Mouse (Mus musculus) limb, embryonic 15.5 days (tissue): ENCODE measurements around the gene Gpld1. TPM values are rescaled to one million over a fixed set of nuclear protein-coding genes. Genes with fewer than 3 reads are reported as not detected.

Source experiments
- ATAC-seq: fragments of 200-750 bp; cut with Nextera tagmentation; 2 replicates; pipeline ENCODE4 v1.8.0; 2017; ENCODE audit warnings: low read depth, moderate TSS enrichment; ENCODE audit not compliant: insufficient number of reproducible peaks, low FRiP score, low TSS enrichment
- H3K27ac ChIP-seq: fragments of 300-500 bp; sonication (generic); 2 replicates; pipeline ENCODE4 v1.5.1; 2015; ENCODE audit warnings: moderate library complexity, mild to moderate bottlenecking, inconsistent platforms
- H3K27me3 ChIP-seq: fragments of 300-500 bp; sonication (generic); 2 replicates; pipeline ENCODE4 v1.6.1; 2015; ENCODE audit warnings: inconsistent platforms
- H3K36me3 ChIP-seq: fragments of 300-500 bp; sonication (generic); 2 replicates; pipeline ENCODE4 v1.6.1; 2015; ENCODE audit warnings: inconsistent platforms
- H3K4me1 ChIP-seq: fragments of 300-500 bp; sonication (generic); 2 replicates; pipeline ENCODE4 v1.6.1; 2015; ENCODE audit warnings: inconsistent platforms
- H3K4me2 ChIP-seq: fragments of 300-500 bp; sonication (generic); 2 replicates; pipeline ENCODE4 v1.6.1; 2015; ENCODE audit warnings: mild to moderate bottlenecking, inconsistent platforms
- H3K4me3 ChIP-seq: fragments of 300-500 bp; sonication (generic); 2 replicates; pipeline ENCODE4 v1.5.1; 2015; ENCODE audit warnings: mild to moderate bottlenecking, inconsistent platforms
- H3K9ac ChIP-seq: fragments of 300-500 bp; sonication (generic); 2 replicates; pipeline ENCODE4 v1.6.1; 2015; ENCODE audit warnings: inconsistent platforms
- H3K9me3 ChIP-seq: fragments of 300-500 bp; sonication (generic); 2 replicates; pipeline ENCODE4 v1.6.1; 2016; ENCODE audit warnings: inconsistent platforms
- WGBS: fragments of 180-500 bp; shearing (Covaris S2); methylation state at CpG from one replicate; pipeline ENCODE4 v1.1.7; 2015; 5-methylcytosine and 5-hydroxymethylcytosine counted together
- polyA plus RNA-seq: library from polyadenylated mRNA; unstranded; fragments of >200 nt; fragmentation: Nextera tagmentation; extraction: Ambion mirVana; gene quantifications from 2 replicates; pipeline ENCODE4 v1.2.1, GENCODE M21; 2015

Gpld1 gene
- polyA plus RNA-seq, 1 experiment from 2014 or later, result 4.6 TPM

DNA sequence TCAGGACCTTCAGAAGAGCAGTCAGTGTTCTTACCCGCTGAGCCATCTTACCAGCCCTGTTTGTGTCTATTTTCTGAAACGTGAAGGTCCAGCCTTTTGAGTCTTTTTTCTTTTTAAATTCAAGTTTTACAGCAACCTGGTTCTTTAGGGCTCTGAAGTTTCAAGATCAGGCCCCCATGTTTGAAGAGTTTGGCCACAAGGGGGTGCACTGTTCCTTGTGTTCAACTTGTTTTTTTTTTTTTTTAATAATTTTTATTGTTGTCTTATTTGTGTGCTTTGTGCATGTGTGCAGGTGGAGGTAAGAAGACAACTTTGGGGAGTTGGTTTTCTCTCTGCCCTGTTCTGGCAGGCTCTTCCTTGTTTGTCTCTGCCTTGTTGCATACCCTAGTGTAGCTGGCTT is 81.7 kb downstream of the Gpld1 start:
- WGBS, result 21% methylated on average over 2 of the region's 2 CpGs
- ATAC-seq, result no peak

DNA sequence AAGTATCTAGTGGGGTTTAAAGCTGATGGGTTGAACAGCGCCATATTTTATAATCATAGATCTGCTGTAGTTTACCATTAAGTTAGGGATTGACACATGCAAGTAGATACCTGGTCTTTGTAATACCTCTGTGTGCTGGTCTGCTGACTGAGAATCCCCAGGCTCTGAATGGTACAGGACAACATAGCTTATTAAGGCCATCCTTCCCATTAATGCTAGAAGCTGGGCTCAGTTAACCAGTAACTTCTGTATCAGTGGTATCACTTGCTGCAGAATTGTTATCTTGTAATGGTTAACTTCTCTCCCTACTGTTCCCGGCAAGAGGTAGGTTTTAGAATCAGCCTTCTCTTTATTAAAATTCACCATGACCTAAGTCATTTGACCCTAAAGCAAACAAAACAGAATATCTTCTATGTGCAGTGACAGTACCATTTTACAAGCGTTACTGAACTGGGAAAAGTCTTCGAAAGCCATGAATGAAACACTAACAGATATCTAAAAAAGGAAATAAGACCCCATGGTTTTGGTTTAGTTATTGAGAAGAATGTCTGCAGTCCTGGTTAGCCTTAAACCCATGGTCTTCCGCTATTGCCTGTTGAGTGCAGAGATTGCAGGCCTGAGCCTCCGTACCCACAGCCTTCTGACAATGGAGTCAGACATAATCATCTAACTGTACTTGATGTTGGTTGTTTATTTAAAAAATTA is 83.6 kb downstream of the Gpld1 start:
- Histone ChIP-seq H3K36me3 (no peaks in the 10 kb centered on the region), H3K27ac (no peak overlapping the region), H3K9ac (no peak overlapping the region), H3K4me1 (no peaks in the 10 kb centered on the region), H3K9me3 (no peaks in the 10 kb centered on the region), H3K4me3 (no peak overlapping the region), H3K27me3 (no peaks in the 10 kb centered on the region), H3K4me2 (no peak overlapping the region)
- 88% methylated on average over 6 of the region's 6 CpGs for WGBS
- no peak for ATAC-seq

More for the DNA sequence above, 81.7 kb downstream of the Gpld1 start:
- Histone ChIP-seq H3K27ac (no peak overlapping the region), H3K27me3 (no peaks in the 10 kb centered on the region), H3K4me3 (no peak overlapping the region), H3K4me2 (no peak overlapping the region), H3K9ac (no peak overlapping the region), H3K4me1 (peaks cover 4% of the 10 kb centered on the region; the same call in 1 of the 2 replicates), H3K36me3 (no peaks in the 10 kb centered on the region), H3K9me3 (no peaks in the 10 kb centered on the region)

DNA sequence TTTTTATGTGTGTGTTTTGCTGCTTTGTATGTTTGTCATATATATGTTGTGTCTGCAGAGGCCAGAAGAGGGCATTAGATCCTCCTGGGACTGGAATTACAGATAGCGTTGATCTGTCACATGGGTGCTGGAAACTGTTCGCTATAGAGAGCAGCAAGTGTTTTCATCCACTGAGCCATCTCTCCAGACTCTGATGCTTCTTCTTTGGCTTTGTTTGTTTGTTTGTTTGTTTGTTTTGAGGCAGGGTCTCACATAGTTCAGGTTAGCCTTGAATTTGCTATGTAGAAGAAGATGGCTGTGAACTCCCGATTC is 84.1 kb downstream of the Gpld1 start:
- H3K36me3 ChIP-seq, result no peaks in the 10 kb centered on the region
- H3K4me1 ChIP-seq, result no peaks in the 10 kb centered on the region
- WGBS, result 69% methylated on average over 3 of the region's 3 CpGs
- H3K9me3 ChIP-seq, result no peaks in the 10 kb centered on the region
- H3K27me3 ChIP-seq, result no peaks in the 10 kb centered on the region
- H3K4me3 ChIP-seq, result no peak overlapping the region
- no peak overlapping the region for H3K4me2 ChIP-seq
- no peak overlapping the region for H3K9ac ChIP-seq
- H3K27ac ChIP-seq, result no peak overlapping the region
- ATAC-seq, result no peak

DNA sequence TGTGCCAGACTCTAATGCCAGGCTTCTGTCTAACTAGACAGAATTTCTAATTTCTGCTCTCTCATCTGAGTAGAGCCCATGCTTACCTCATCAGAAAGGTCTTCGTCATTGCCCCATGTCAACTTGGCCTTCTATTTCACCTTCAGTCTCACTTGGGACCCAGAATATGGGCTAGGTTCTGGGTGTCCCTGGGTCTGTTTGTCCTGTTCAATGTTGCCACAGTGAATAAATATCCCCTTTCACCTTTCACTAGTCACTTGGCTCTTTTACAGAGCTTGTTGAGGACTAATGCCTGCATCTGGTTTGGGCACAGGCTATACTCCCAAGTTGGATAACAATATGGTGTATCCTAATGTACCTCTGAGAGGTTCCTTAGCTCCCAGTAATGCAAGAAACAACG is 96.5 kb downstream of the Gpld1 start:
- H3K4me3 ChIP-seq, result no peak overlapping the region
- ATAC-seq, result no peak
- no peak overlapping the region for H3K27ac ChIP-seq
- H3K27me3 ChIP-seq, result no peaks in the 10 kb centered on the region
- no peaks in the 10 kb centered on the region for H3K36me3 ChIP-seq
- no peak overlapping the region for H3K4me2 ChIP-seq
- WGBS, result 68% methylated on average over 2 of the region's 2 CpGs
- no peaks in the 10 kb centered on the region for H3K9me3 ChIP-seq
- H3K4me1 ChIP-seq, result no peaks in the 10 kb centered on the region
- no peak overlapping the region for H3K9ac ChIP-seq

Other genes with a start within 250 kb of the Gpld1 start
- gene Armh2, start 201.9 kb upstream of the Gpld1 start, polyA plus RNA-seq, result not detected in 2 replicates
- 72.6 and 73.7 TPM in 2 replicates for gene Gmnn, start 181.2 kb upstream of the Gpld1 start, polyA plus RNA-seq
- gene BC005537, start 141.5 kb upstream of the Gpld1 start, polyA plus RNA-seq, result 14.1 and 15.0 TPM in 2 replicates
- gene Acot13, start 111.6 kb upstream of the Gpld1 start, polyA plus RNA-seq, result 66.3 and 75.3 TPM in 2 replicates
- 44.3 and 46.2 TPM in 2 replicates for gene Tdp2, start 111.5 kb upstream of the Gpld1 start, polyA plus RNA-seq
- 0.04 and 0.06 TPM in 2 replicates for gene D130043K22Rik, start 98.0 kb upstream of the Gpld1 start, polyA plus RNA-seq
- gene Aldh5a1, start 5.5 kb upstream of the Gpld1 start, polyA plus RNA-seq, result 4.0 and 4.8 TPM in 2 replicates
- gene Mrs2, start 77.2 kb downstream of the Gpld1 start, polyA plus RNA-seq, result 12.9 and 15.2 TPM in 2 replicates
- gene Dcdc2a, start 112.9 kb downstream of the Gpld1 start, polyA plus RNA-seq, result 0.31 and 0.45 TPM in 2 replicates